Mouse (Mus musculus) limb, embryonic 11.5 days (tissue): ENCODE results near the gene Bcan. TPM values are rescaled to one million over a fixed set of nuclear protein-coding genes. Genes with fewer than 3 reads are reported as not detected.
A peak's percentile ranks its signal among the peaks of the same experiment; 100 is the strongest.

Experiments
- ATAC-seq: fragments of 200-750 bp; cut with Nextera tagmentation; 2 replicates; pipeline ENCODE4 v1.8.0; 2017; ENCODE audit warnings: low read depth; ENCODE audit not compliant: insufficient number of reproducible peaks, low FRiP score, low TSS enrichment
- DNase-seq: peaks from one replicate; pipeline ENCODE4 v3.0.0-alpha.2; 2015; ENCODE audit warnings: low spot score
- H3K27ac ChIP-seq: fragments of 300-500 bp; sonication (generic); replicated peaks from 2 replicates; pipeline ENCODE4 v1.5.1; 2014; ENCODE audit warnings: low read depth, mild to moderate bottlenecking, low read length
- H3K27me3 ChIP-seq: fragments of 300-500 bp; sonication (generic); 2 replicates; pipeline ENCODE4 v1.6.1; 2014; ENCODE audit warnings: mild to moderate bottlenecking, low read length, mixed read lengths; ENCODE audit not compliant: control insufficient read depth, insufficient read depth
- H3K36me3 ChIP-seq: fragments of 300-500 bp; sonication (generic); 2 replicates; pipeline ENCODE4 v1.6.1; 2014; ENCODE audit warnings: mild to moderate bottlenecking, low read length, moderate library complexity, mixed read lengths; ENCODE audit not compliant: control insufficient read depth, insufficient read depth
- H3K4me1 ChIP-seq: fragments of 300-500 bp; sonication (generic); 2 replicates; pipeline ENCODE4 v1.6.1; 2014; ENCODE audit warnings: low read length, mixed read lengths; ENCODE audit not compliant: control insufficient read depth, insufficient read depth
- H3K4me2 ChIP-seq: fragments of 300-500 bp; sonication (generic); 2 replicates; pipeline ENCODE4 v1.6.1; 2014; ENCODE audit warnings: low read depth, mild to moderate bottlenecking, moderate library complexity; ENCODE audit not compliant: severe bottlenecking
- H3K4me3 ChIP-seq: fragments of 300-500 bp; sonication (generic); 2 replicates; pipeline ENCODE4 v1.5.1; 2014; ENCODE audit warnings: low read depth, low read length
- H3K9ac ChIP-seq: fragments of 300-500 bp; sonication (generic); 2 replicates; pipeline ENCODE4 v1.6.1; 2014; ENCODE audit warnings: mild to moderate bottlenecking, low read length
- H3K9me3 ChIP-seq: fragments of 300-500 bp; sonication (generic); 2 replicates; pipeline ENCODE4 v1.6.1; 2016; ENCODE audit warnings: low read length; ENCODE audit not compliant: control insufficient read depth
- WGBS: fragments of 180-500 bp; shearing (Covaris S2); extraction: QIAGEN DNeasy Blood & Tissue Kit; methylation state at CpG from one replicate; pipeline ENCODE4 v1.1.7; 2014; 5-methylcytosine and 5-hydroxymethylcytosine counted together
- polyA plus RNA-seq: library from polyadenylated mRNA; unstranded; fragments of >200 nt; fragmentation: Nextera tagmentation; extraction: Ambion mirVana; gene quantifications from 2 replicates; pipeline ENCODE4 v1.2.1, GENCODE M21; 2014

Bcan gene
- polyA plus RNA-seq, 1 experiment from 2014 or later = not detected

DNA sequence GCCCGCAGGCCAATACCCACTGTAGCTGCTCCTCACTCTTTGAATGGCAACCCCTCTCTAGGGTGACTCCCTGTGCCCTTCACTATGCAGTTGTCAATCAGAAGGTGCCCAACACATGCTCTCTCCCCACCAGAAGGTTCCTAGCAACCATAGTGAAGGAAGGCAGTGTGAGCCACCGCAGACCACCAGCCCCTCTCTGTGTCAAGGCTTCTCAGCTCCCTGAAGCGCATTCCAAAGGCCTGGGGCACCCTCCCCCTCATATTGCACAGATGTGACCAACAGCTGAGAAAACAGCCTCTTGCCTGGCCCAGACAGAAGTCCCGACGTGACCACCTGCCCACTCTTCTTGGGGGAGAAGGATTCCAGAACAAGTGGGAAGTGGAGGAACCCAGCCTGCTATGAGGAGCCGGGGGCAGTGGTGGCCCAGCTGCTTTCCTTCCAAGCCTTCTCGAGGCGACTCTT is 27.8 kb downstream of the Bcan start:
- 9% methylated on average over 8 of the region's 8 CpGs for WGBS
- Histone ChIP-seq H3K36me3 (no peaks in the 10 kb centered on the region), H3K4me2 (peak overlapping the region; percentile 96), H3K4me1 (peaks cover 42% of the 10 kb centered on the region), H3K4me3 (peak overlapping the region; percentile 49), H3K9me3 (no peaks in the 10 kb centered on the region), H3K27me3 (peaks cover 19% of the 10 kb centered on the region), H3K9ac (peak overlapping the region; percentile 13; the same call in 1 of the 2 replicates), H3K27ac (no peak overlapping the region)
- DNase-seq (peak; percentile 54), ATAC-seq (no peak)

DNA sequence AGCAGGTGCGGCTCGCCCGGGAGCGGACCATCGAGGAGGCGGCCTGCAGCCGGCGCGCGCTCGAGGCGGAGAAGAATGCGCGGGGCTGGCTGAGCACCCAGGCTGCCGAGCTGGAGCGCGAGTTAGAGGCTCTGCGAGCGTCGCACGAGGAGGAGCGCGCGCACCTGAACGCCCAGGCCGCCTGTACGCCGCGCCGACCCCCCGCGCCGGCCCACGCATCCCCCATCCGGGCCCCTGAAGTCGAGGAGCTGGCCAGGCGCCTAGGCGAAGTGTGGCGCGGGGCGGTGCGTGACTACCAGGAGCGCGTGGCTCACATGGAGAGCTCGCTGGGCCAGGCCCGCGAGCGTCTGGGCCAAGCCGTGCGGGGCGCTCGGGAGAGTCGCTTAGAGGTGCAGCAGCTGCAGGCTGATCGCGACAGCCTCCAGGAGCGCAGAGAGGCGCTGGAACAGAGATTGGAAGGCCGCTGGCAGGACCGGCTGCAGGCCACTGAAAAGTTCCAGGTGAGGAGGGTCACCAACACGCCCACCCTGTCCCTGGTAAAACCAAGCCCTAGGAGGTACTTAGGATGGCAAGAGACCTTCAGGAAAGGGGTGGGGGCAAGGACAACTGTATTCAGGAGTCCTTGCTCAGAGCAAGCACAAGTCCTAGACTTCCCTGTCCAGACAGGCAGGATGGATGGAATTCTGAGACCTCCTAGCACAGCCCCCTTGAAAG is 28.4 kb downstream of the Bcan start:
- no peaks in the 10 kb centered on the region for H3K9me3 ChIP-seq
- peak overlapping the region; percentile 96 for H3K4me2 ChIP-seq
- H3K4me3 ChIP-seq = peak overlapping the region; percentile 49
- peaks cover 19% of the 10 kb centered on the region for H3K27me3 ChIP-seq
- H3K36me3 ChIP-seq = no peaks in the 10 kb centered on the region
- peak; percentile 42 for DNase-seq
- under 1% methylated on average over 60 of the region's 60 CpGs for WGBS
- peak; percentile 38; the same call in 1 of the 2 replicates for ATAC-seq
- H3K4me1 ChIP-seq = peaks cover 42% of the 10 kb centered on the region
- H3K9ac ChIP-seq = peak overlapping the region; percentile 55
- 0 out of 2 replicates have a peak overlapping the region, but pooled peaks have one; percentile 36 for H3K27ac ChIP-seq

DNA sequence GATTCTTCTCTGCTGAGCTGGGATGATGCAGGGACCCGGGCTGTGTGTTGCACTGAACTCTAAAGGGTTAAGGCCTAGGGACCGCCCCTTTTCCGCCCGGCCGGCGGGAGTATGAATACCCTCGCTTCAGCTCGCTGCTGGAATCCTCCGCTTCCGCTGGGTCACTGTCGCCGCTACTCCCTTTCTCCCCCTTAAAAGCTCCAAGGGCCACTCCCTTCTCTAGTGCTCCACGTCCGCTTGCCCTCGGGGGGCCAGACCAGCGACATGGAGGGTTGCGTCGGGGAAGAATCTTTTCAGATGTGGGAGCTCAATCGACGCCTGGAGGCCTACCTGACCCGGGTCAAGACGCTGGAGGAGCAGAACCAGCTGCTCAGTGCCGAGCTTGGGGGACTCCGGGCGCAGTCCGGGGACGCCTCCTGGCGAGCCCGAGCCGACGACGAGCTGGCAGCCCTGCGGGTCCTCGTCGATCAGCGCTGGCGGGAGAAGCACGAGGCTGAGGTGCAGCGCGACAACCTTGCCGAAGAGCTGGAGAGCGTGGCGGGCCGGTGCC is 29.0 kb downstream of the Bcan start, which contains the start of gene Nes:
Gene Nes, plus strand, starts transcription at position 140 of the 550 bp plus-strand sequence.
- DNase-seq (peak; percentile 86), ATAC-seq (peak; percentile 60; the same call in 1 of the 2 replicates)
- Histone ChIP-seq H3K9ac (peak within 1 kb of the TSS; percentile 55), H3K4me2 (peak within 1 kb of the TSS; percentile 96), H3K36me3 (no peaks in the 10 kb centered on the region), H3K27me3 (peaks cover 19% of the 10 kb centered on the region), H3K9me3 (no peaks in the 10 kb centered on the region), H3K4me1 (peaks cover 42% of the 10 kb centered on the region), H3K4me3 (peak within 1 kb of the TSS; percentile 49), H3K27ac (0 out of 2 replicates have a peak within 1 kb of the TSS, but pooled peaks have one; percentile 36)
- under 1% methylated on average over 44 of the region's 44 CpGs for WGBS

DNA sequence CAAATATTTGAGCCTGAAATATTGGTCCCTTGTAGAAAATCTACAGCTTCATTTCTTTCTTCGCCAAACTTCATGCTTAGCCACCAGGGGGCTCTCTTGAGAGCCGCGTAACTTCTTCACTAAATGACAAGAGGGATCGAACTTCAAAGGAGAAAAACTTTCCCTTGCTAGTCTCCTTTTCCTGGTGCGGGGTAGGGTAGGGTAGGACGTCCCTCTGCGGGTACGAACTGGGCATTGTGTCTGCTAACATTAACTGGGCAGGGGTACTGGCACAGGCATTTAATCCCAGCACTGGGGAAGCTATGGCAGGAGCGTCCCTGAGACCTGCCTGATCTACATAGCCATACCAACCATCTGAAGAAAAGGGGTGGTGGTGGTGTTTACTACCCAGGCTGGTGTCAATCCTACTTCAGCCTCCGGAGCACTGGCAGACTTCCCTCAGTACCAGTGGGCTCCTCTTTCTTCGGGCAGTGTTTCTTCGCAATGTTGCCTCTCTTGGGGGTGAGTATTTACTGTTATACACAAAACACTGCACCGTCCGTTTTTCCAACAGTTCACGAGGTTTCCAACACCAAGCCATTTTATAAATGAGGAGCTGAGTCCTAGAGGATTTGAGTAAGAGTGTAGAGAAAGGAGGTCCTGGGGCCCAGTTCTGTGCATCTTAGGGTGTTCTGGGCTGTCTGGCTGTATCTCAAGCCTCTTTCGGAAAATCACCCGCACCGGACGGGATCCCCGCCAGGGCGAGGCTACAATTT is 29.7 kb downstream of the Bcan start:
- ATAC-seq (no peak), DNase-seq (peak; percentile 79)
- peaks cover 42% of the 10 kb centered on the region for H3K4me1 ChIP-seq
- H3K36me3 ChIP-seq = no peaks in the 10 kb centered on the region
- 1% methylated on average over 21 of the region's 21 CpGs for WGBS
- peaks cover 19% of the 10 kb centered on the region for H3K27me3 ChIP-seq
- H3K4me2 ChIP-seq = peak overlapping the region; percentile 96
- peak overlapping the region; percentile 49 for H3K4me3 ChIP-seq
- no peaks in the 10 kb centered on the region for H3K9me3 ChIP-seq
- no peak overlapping the region for H3K27ac ChIP-seq
- H3K9ac ChIP-seq = peak overlapping the region; percentile 17; the same call in 1 of the 2 replicates

DNA sequence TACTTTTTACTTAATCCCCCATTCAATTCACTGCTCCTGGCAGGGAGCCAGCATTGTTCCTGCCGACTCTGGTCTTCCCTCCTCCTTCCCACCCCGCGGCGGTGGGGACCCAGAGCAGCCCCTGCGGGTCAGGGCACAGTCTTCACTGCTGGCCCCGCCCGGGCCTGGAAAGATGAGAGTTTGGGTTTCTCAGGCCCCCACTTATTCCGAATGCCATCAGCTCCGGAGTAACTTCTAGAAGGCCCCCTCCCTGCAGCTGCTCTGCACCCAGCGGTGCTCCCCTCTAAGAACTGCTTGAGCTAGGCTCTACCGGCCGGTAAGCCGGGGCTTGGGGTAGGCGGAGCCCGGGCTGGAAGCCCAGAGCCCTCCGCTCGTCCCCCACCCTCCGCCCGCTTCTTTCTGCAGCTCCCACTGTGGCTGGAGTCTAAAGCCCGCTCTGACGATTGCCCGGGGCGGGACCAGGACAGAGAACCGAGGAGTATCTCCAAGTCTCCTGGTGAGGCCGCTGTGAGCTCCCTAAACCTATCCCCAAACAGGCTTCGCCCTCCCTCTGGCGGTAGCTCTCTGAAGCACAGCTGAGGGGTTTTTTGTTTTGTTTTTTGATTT is 39.3 kb downstream of the Bcan start:
- H3K9me3 ChIP-seq = no peaks in the 10 kb centered on the region
- ATAC-seq (peak; percentile 94), DNase-seq (peak; percentile 96)
- under 1% methylated on average over 27 of the region's 27 CpGs for WGBS
- H3K36me3 ChIP-seq = no peaks in the 10 kb centered on the region
- peaks cover 24% of the 10 kb centered on the region for H3K4me1 ChIP-seq
- H3K4me3 ChIP-seq = peak overlapping the region; percentile 29
- H3K4me2 ChIP-seq = peak overlapping the region; percentile 62
- no peaks in the 10 kb centered on the region for H3K27me3 ChIP-seq
- H3K9ac ChIP-seq = peak overlapping the region; percentile 52
- H3K27ac ChIP-seq = peak overlapping the region; percentile 86

DNA sequence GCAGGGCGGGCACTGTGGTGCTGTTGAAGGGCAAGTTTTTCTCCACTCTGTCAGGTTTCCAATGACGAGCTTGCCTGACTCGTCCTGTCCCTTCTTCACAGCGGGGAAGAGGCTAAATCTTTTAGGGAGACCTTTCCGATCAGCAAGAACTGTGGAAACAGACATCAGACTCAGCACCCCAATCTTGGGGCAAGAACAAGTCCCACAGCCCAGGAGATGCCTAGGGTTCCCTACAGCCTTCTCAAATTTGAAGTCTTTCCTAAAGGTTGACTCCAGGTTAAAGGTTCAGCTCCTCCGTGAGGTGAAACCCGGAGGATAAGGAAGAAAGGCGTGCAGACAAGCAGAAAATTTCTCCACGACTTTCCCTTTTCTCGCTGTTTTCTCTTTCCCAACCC is 39.8 kb downstream of the Bcan start:
- H3K4me1 ChIP-seq = peaks cover 24% of the 10 kb centered on the region
- DNase-seq = no peak

DNA sequence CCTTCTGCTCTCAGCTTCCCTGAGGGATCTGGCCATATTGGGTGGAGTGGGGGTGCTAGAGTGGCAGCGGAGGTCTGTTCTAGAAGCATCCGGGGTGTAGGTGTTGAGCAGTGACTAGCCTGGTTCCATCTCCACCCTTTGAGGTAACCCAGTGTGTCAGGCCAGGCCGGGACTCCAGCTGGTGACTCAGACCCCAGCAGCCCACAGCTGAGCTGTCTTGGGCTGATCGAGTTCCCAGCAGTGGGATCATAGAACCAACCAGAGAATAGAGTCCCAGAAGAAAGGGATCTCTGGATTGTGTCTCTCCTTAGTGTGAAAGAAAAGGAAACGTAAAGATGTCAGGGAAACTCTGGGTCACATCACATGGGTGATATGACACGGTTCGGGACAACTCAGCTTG is 40.7 kb downstream of the Bcan start:
- H3K4me2 ChIP-seq = no peak overlapping the region; the same call in 1 of the 2 replicates

More for the DNA sequence above, 39.8 kb downstream of the Bcan start:
- no peaks in the 10 kb centered on the region for H3K36me3 ChIP-seq
- peak overlapping the region; percentile 86 for H3K27ac ChIP-seq
- H3K27me3 ChIP-seq = no peaks in the 10 kb centered on the region
- H3K4me3 ChIP-seq = peak overlapping the region; percentile 29
- peak overlapping the region; percentile 62 for H3K4me2 ChIP-seq
- ATAC-seq = no peak
- WGBS = 12% methylated on average over 10 of the region's 10 CpGs
- peak overlapping the region; percentile 52 for H3K9ac ChIP-seq
- H3K9me3 ChIP-seq = no peaks in the 10 kb centered on the region; the same call in 1 of the 2 replicates

More for the DNA sequence above, 40.7 kb downstream of the Bcan start:
- H3K27ac ChIP-seq = no peak overlapping the region
- WGBS = 59% methylated on average over 7 of the region's 7 CpGs
- no peak overlapping the region for H3K4me3 ChIP-seq
- no peaks in the 10 kb centered on the region; the same call in 1 of the 2 replicates for H3K9me3 ChIP-seq
- H3K9ac ChIP-seq = no peak overlapping the region
- ATAC-seq (no peak), DNase-seq (no peak)
- peaks cover 24% of the 10 kb centered on the region for H3K4me1 ChIP-seq
- no peaks in the 10 kb centered on the region for H3K27me3 ChIP-seq
- H3K36me3 ChIP-seq = no peaks in the 10 kb centered on the region
